Mouse (Mus musculus) cortical plate, adult 2 months (tissue): ENCODE measurements at regions not wholly inside any gene's neighbourhood (a gene's known extent, or its start where the extent isn't known, plus 50 kb on each side); places are given as distances from the start of the nearest gene placed in this dataset.

ENCODE experiments used
- H3K27ac ChIP-seq: fragments of 200-500 bp; 2 replicates; pipeline ENCODE4 v1.5.1; 2012; ENCODE audit warnings: low read length, control low read depth, inconsistent platforms; ENCODE audit not compliant: insufficient read depth
- H3K4me1 ChIP-seq: fragments of 200-500 bp; 2 replicates; pipeline ENCODE4 v1.6.1; 2011; ENCODE audit warnings: low read length; ENCODE audit not compliant: control insufficient read depth, insufficient read depth
- H3K4me3 ChIP-seq: fragments of 200-500 bp; 2 replicates; pipeline ENCODE4 v1.5.1; 2011; ENCODE audit warnings: mild to moderate bottlenecking, low read length, control low read depth; ENCODE audit not compliant: insufficient read depth
- CTCF ChIP-seq: fragments of 200-500 bp; IDR thresholded peaks from 2 replicates; pipeline ENCODE4 v1.5.1; 2011; ENCODE audit warnings: mild to moderate bottlenecking, control low read depth, low read length; ENCODE audit not compliant: insufficient read depth; ENCODE audit errors: extremely low read depth
- POLR2A ChIP-seq: fragments of 200-500 bp; IDR thresholded peaks from 2 replicates; pipeline ENCODE4 v1.6.1; 2011; ENCODE audit warnings: mild to moderate bottlenecking, low read length, control low read depth; ENCODE audit not compliant: insufficient read depth; ENCODE audit errors: extremely low read depth

GRCm38 (mm10) chr4:47620700-47621099 is 146.2 kb downstream of the Sec61b start:
- no peak overlapping the region for H3K4me3 ChIP-seq
- H3K27ac ChIP-seq, result no peak overlapping the region
- H3K4me1 ChIP-seq, result peaks cover 2% of the 10 kb centered on the region; the same call in 1 of the 2 replicates
- no peak for TF ChIP-seq POLR2A
- TF ChIP-seq CTCF, result no peak

DNA sequence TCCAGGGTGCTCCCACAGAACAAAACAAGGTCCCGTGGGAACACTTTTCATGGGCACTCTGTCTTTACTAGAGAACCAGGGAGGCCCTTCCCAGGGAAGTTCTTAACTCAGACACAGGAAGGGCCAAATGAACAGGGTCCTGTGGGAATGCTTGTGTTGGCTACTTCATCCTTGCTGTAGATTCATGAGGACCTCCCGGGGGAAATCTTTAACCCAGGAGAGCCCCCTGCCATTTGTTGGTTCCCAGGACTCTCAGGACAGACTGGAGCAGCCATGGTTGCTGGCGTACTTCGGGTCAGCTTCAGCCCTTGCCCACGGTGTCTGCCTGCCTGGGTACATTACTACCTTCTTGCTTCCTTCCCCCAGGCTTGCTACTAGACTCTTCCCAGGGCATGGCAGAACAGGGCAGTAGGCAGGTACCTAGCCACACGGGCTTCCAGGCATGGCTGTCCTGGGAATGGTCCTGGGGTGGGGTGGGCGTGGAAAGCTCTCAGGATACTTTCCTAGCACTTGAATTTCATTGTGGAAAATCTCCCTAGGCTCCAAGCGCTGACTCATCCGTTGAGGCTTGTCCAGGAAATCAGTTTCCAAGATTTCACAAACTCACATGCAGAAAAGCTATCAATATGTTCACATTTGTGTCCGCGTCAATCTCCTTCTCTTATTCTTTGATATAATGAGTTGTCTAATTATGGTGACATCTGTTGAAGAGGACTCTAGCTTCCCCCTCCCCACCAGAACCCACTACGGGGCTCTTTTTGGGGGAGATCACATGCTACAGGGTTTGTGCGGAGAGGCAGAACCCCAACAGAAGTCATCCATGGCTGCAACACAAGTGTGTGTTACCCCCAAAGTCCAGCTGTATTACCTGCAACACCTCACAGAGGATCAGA is 148.6 kb downstream of the Sec61b start:
- H3K27ac ChIP-seq, result no peak overlapping the region
- H3K4me3 ChIP-seq, result no peak overlapping the region
- no peak for TF ChIP-seq CTCF
- no peak for TF ChIP-seq POLR2A
- peaks cover 2% of the 10 kb centered on the region; the same call in 1 of the 2 replicates for H3K4me1 ChIP-seq

- no peak for TF ChIP-seq POLR2A
- TF ChIP-seq CTCF, result no peak
- Histone ChIP-seq H3K27ac (no peak overlapping the region), H3K4me3 (no peak overlapping the region), H3K4me1 (no peaks in the 10 kb centered on the region)
Observed at GRCm38 (mm10) chr4:47630006-47630405, 155.5 kb downstream of the Sec61b start.

- H3K27ac ChIP-seq, result no peak overlapping the region
- no peaks in the 10 kb centered on the region for H3K4me1 ChIP-seq
- TF ChIP-seq POLR2A (no peak), CTCF (no peak)
- no peak overlapping the region for H3K4me3 ChIP-seq
Observed at GRCm38 (mm10) chr4:47630427-47630826, 156.0 kb downstream of the Sec61b start.

DNA sequence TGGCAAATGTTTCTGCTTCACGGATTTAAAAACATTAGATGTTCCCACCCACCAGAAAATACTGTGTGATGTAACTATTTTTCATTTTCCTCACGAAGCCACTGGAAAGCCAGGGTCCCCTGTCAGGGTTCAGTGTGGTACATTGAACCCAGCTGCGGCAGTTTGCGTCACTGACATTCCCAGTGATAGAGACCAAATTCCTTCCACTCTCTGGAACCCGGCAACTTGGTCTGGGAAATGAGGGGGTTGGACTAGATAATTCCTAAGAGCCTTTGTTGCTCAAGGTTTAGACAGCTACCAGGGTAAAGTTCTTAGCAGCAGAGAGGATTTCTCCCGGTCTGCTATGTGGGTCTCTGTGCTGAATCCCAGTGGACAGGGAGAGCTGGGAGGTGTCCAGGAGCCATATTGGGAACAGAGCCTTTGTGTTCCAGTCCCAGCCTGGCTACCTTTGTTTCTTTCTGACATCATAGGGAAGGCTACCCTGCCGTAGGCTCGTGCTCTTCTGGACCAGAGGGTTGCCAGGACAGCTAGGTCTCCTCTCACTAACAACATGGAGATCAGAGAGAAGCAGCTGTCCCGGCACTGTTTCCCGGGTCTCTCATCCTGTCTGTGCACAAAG is 164.5 kb downstream of the Sec61b start:
- Histone ChIP-seq H3K4me1 (no peaks in the 10 kb centered on the region), H3K4me3 (no peak overlapping the region), H3K27ac (no peak overlapping the region)
- TF ChIP-seq POLR2A, result no peak
- no peak for TF ChIP-seq CTCF

GRCm38 (mm10) chr4:47645093-47645492 is 170.6 kb downstream of the Sec61b start:
- Histone ChIP-seq H3K27ac (no peak overlapping the region), H3K4me1 (no peaks in the 10 kb centered on the region), H3K4me3 (no peak overlapping the region)
- no peak for TF ChIP-seq CTCF
- TF ChIP-seq POLR2A, result no peak

GRCm38 (mm10) chr4:47648701-47649100 is 174.2 kb downstream of the Sec61b start:
- Histone ChIP-seq H3K4me1 (no peaks in the 10 kb centered on the region), H3K4me3 (no peak overlapping the region), H3K27ac (no peak overlapping the region)
- no peak for TF ChIP-seq POLR2A
- no peak for TF ChIP-seq CTCF

DNA sequence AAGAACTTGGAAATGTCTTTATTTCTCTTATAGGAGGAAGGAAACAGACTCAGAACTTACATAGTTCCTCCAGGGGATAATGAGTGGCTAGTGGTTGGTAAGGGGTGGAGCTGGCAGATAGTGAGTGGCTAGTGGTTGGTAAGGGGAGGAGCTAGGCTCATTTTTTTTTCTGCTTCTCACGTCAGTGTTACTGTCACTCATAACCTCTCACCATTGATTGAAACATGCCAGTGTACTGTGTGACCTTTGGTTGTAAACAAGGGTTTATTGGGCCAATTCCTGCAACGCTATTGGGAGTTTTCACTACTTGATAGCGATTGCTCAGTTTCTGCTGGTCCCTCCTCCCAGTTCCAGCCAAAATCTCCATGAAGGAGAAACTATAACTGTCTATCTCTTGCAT is 175.5 kb downstream of the Sec61b start:
- H3K4me1 ChIP-seq, result no peaks in the 10 kb centered on the region
- no peak overlapping the region for H3K27ac ChIP-seq
- TF ChIP-seq POLR2A, result no peak
- TF ChIP-seq CTCF, result no peak
- H3K4me3 ChIP-seq, result no peak overlapping the region

GRCm38 (mm10) chr4:47651521-47651920 is 177.1 kb downstream of the Sec61b start:
- H3K27ac ChIP-seq, result no peak overlapping the region
- TF ChIP-seq CTCF (no peak), POLR2A (no peak)
- H3K4me1 ChIP-seq, result no peaks in the 10 kb centered on the region
- no peak overlapping the region for H3K4me3 ChIP-seq

- Histone ChIP-seq H3K27ac (no peak overlapping the region), H3K4me1 (no peaks in the 10 kb centered on the region), H3K4me3 (no peak overlapping the region)
- TF ChIP-seq CTCF, result no peak
- TF ChIP-seq POLR2A, result no peak
Observed at GRCm38 (mm10) chr4:47653143-47653542, 178.7 kb downstream of the Sec61b start.
